Mouse (Mus musculus) embryo, embryonic 10.5 days (tissue): Measurements from ENCODE around the gene Exosc5.

ENCODE experiments used
- DNase-seq: peaks from one replicate; pipeline ENCODE4 v3.0.0-alpha.2; 2015; ENCODE audit warnings: low spot score

Gene Exosc5

GRCm38 (mm10) chr7:25658657-25659472 lies at the start of gene Exosc5, which contains the start of gene Bckdha:
Gene Exosc5 (plus strand): TSS chr7:25659164.
Gene Bckdha (minus strand): TSS chr7:25658981.
- peak; percentile 100 for DNase-seq

GRCm38 (mm10) chr7:25610056-25610455 lies 48.9 kb upstream of the Exosc5 start:
- DNase-seq: no peak

GRCm38 (mm10) chr7:25611501-25611900 lies 47.5 kb upstream of the Exosc5 start:
- no peak for DNase-seq

- DNase-seq: no peak
These were observed 44.9 kb upstream of the Exosc5 start for GRCm38 (mm10) chr7:25614086-25614485.

- no peak for DNase-seq
These were observed 43.9 kb upstream of the Exosc5 start for GRCm38 (mm10) chr7:25614831-25615705.

- DNase-seq: no peak
These were observed 43.3 kb upstream of the Exosc5 start, which contains the start of gene Erich4 for GRCm38 (mm10) chr7:25615706-25616011. Gene Erich4 (minus strand): TSS chr7:25615892.

GRCm38 (mm10) chr7:25617376-25618160 lies 41.4 kb upstream of the Exosc5 start:
- DNase-seq: no peak

GRCm38 (mm10) chr7:25618865-25619721 lies 39.9 kb upstream of the Exosc5 start, which contains the start of gene Dmac2:
Gene Dmac2 (plus strand): TSS chr7:25619414.
- peak; percentile 96 for DNase-seq

GRCm38 (mm10) chr7:25619722-25619991 lies 39.3 kb upstream of the Exosc5 start:
- DNase-seq: no peak

GRCm38 (mm10) chr7:25620101-25620500 lies 38.9 kb upstream of the Exosc5 start:
- DNase-seq: no peak

GRCm38 (mm10) chr7:25620751-25621150 lies 38.2 kb upstream of the Exosc5 start:
- DNase-seq: no peak

GRCm38 (mm10) chr7:25623857-25624370 lies 35.0 kb upstream of the Exosc5 start:
- no peak for DNase-seq

- no peak for DNase-seq
These were observed 34.1 kb upstream of the Exosc5 start for GRCm38 (mm10) chr7:25624851-25625250.

GRCm38 (mm10) chr7:25625594-25626250 lies 33.2 kb upstream of the Exosc5 start:
- DNase-seq: peak; percentile 34

- DNase-seq: peak; percentile 8
These were observed 32.2 kb upstream of the Exosc5 start, which contains the start of gene B3gnt8 for GRCm38 (mm10) chr7:25626509-25627430. Gene B3gnt8 (plus strand): TSS chr7:25626654.

- DNase-seq: peak; percentile 59
These were observed 31.3 kb upstream of the Exosc5 start for GRCm38 (mm10) chr7:25627431-25628322.

GRCm38 (mm10) chr7:25628323-25628620 lies 30.7 kb upstream of the Exosc5 start:
- no peak for DNase-seq

GRCm38 (mm10) chr7:25632679-25633078 lies 26.3 kb upstream of the Exosc5 start:
- no peak for DNase-seq

- no peak for DNase-seq
These were observed 22.6 kb upstream of the Exosc5 start for GRCm38 (mm10) chr7:25636373-25636772.
